Mouse (Mus musculus) liver, embryonic 11.5 days (tissue): ENCODE measurements around the gene Rps9. TPM values are rescaled to one million over a fixed set of nuclear protein-coding genes. Genes with fewer than 3 reads are reported as not detected.
"Not testable (repeated sequence)": the region's sequence is repeated elsewhere in the genome, so short reads cannot be mapped to it uniquely, and the experiment has no call there.

Experiments
- ATAC-seq: fragments of 200-750 bp; cut with Nextera tagmentation; replicated peaks from 2 replicates; pipeline ENCODE4 v1.8.0; 2017; ENCODE audit warnings: moderate number of reproducible peaks, mild to moderate bottlenecking, moderate TSS enrichment, moderate library complexity; ENCODE audit not compliant: low FRiP score
- DNase-seq: peaks from one replicate; pipeline ENCODE4 v3.0.0-alpha.2; 2017; ENCODE audit warnings: low spot score
- H3K27ac ChIP-seq: fragments of 300-500 bp; sonication (generic); 2 replicates; pipeline ENCODE4 v1.5.1; 2014; ENCODE audit warnings: mild to moderate bottlenecking, low read depth, low read length, control low read depth
- H3K27me3 ChIP-seq: fragments of 300-500 bp; sonication (generic); replicated peaks from 2 replicates; pipeline ENCODE4 v1.6.1; 2014; ENCODE audit warnings: low read length, mixed read lengths; ENCODE audit not compliant: control insufficient read depth, insufficient read depth
- H3K36me3 ChIP-seq: fragments of 300-500 bp; sonication (generic); 2 replicates; pipeline ENCODE4 v1.6.1; 2014; ENCODE audit warnings: mild to moderate bottlenecking, low read length, moderate library complexity, mixed read lengths; ENCODE audit not compliant: control insufficient read depth, insufficient read depth
- H3K4me1 ChIP-seq: fragments of 300-500 bp; sonication (generic); replicated peaks from 2 replicates; pipeline ENCODE4 v1.6.1; 2014; ENCODE audit warnings: low read length, mixed read lengths; ENCODE audit not compliant: control insufficient read depth, insufficient read depth
- H3K4me2 ChIP-seq: fragments of 300-500 bp; sonication (generic); 2 replicates; pipeline ENCODE4 v1.6.1; 2014; ENCODE audit warnings: mild to moderate bottlenecking, control low read depth, moderate library complexity
- H3K4me3 ChIP-seq: fragments of 300-500 bp; sonication (generic); 2 replicates; pipeline ENCODE4 v1.5.1; 2014; ENCODE audit warnings: low read depth, low read length, control low read depth
- H3K9ac ChIP-seq: fragments of 300-500 bp; sonication (generic); 2 replicates; pipeline ENCODE4 v1.6.1; 2014; ENCODE audit warnings: low read depth, low read length, control low read depth
- H3K9me3 ChIP-seq: fragments of 300-500 bp; sonication (generic); 2 replicates; pipeline ENCODE4 v1.6.1; 2016; ENCODE audit warnings: low read length, inconsistent platforms, mixed read lengths; ENCODE audit not compliant: control insufficient read depth
- WGBS: fragments of 180-500 bp; shearing (Covaris S2); extraction: QIAGEN DNeasy Blood & Tissue Kit; methylation state at CpG from one replicate; pipeline ENCODE4 v1.1.7; 2014; 5-methylcytosine and 5-hydroxymethylcytosine counted together
- polyA plus RNA-seq: library from polyadenylated mRNA; unstranded; fragments of >200 nt; fragmentation: Nextera tagmentation; extraction: Ambion mirVana; gene quantifications from 2 replicates; pipeline ENCODE4 v1.2.1, GENCODE M21; 2014

Rps9 gene
- polyA plus RNA-seq, 1 experiment from 2014 or later: 1,846 TPM

- ATAC-seq: no peak
- Histone ChIP-seq H3K27me3 (no peaks in the 10 kb centered on the region), H3K9me3 (no peaks in the 10 kb centered on the region), H3K4me1 (peaks cover 7% of the 10 kb centered on the region; the same call in 1 of the 2 replicates), H3K4me3 (peak overlapping the region; percentile 95), H3K9ac (peak overlapping the region; percentile 98), H3K36me3 (peaks cover 23% of the 10 kb centered on the region), H3K27ac (peak overlapping the region; percentile 95), H3K4me2 (peak overlapping the region; percentile 94)
- WGBS: 47% methylated on average over 11 of the region's 11 CpGs
- no peak for DNase-seq
Observed at GRCm38 (mm10) chr7:3706343-3706934, 2.6 kb downstream of the Rps9 start.

GRCm38 (mm10) chr7:3707027-3707426, 3.2 kb downstream of the Rps9 start:
- Histone ChIP-seq H3K36me3 (peaks cover 23% of the 10 kb centered on the region), H3K9ac (peak overlapping the region; percentile 98; the same call in 1 of the 2 replicates), H3K27me3 (no peaks in the 10 kb centered on the region), H3K4me1 (peaks cover 7% of the 10 kb centered on the region; the same call in 1 of the 2 replicates), H3K9me3 (no peaks in the 10 kb centered on the region), H3K4me3 (peak overlapping the region; percentile 95), H3K27ac (peak overlapping the region; percentile 95), H3K4me2 (peak overlapping the region; percentile 94)
- DNase-seq (no peak), ATAC-seq (peak; percentile 3; the same call in 1 of the 2 replicates)
- WGBS: 28% methylated on average over 4 of the region's 4 CpGs

GRCm38 (mm10) chr7:3707568-3708413, 4.0 kb downstream of the Rps9 start:
- H3K27ac ChIP-seq: 0 out of 2 replicates have a peak overlapping the region, but pooled peaks have one; percentile 29

GRCm38 (mm10) chr7:3708447-3708980, 4.7 kb downstream of the Rps9 start:
- H3K9ac ChIP-seq, DNase-seq, H3K9me3 ChIP-seq, H3K27me3 ChIP-seq, H3K27ac ChIP-seq, H3K4me2 ChIP-seq, H3K4me3 ChIP-seq, H3K4me1 ChIP-seq: not testable (repeated sequence)
- 0 out of 2 replicates have a peak, but pooled peaks have one; percentile 8 for ATAC-seq
- peaks cover 23% of the 10 kb centered on the region for H3K36me3 ChIP-seq
- WGBS: 22% methylated on average over 5 of the region's 5 CpGs

More at GRCm38 (mm10) chr7:3707568-3708413, 4.0 kb downstream of the Rps9 start:
- Histone ChIP-seq H3K4me1 (peaks cover 7% of the 10 kb centered on the region; the same call in 1 of the 2 replicates), H3K9ac (no peak overlapping the region), H3K36me3 (peaks cover 23% of the 10 kb centered on the region), H3K4me2 (no peak overlapping the region), H3K9me3 (no peaks in the 10 kb centered on the region), H3K27me3 (no peaks in the 10 kb centered on the region), H3K4me3 (no peak overlapping the region)
- ATAC-seq (peak; percentile 40), DNase-seq (no peak)
- WGBS: 22% methylated on average over 7 of the region's 7 CpGs

GRCm38 (mm10) chr7:3709000-3709399, 5.2 kb downstream of the Rps9 start:
- no peak overlapping the region for H3K4me2 ChIP-seq
- peaks cover 7% of the 10 kb centered on the region; the same call in 1 of the 2 replicates for H3K4me1 ChIP-seq
- no peaks in the 10 kb centered on the region for H3K9me3 ChIP-seq
- no peak overlapping the region for H3K27ac ChIP-seq
- no peak for DNase-seq
- H3K36me3 ChIP-seq: peaks cover 23% of the 10 kb centered on the region
- 76% methylated on average over 1 of the region's 1 CpGs for WGBS
- no peak overlapping the region for H3K9ac ChIP-seq
- 0 out of 2 replicates have a peak, but pooled peaks have one; percentile 27 for ATAC-seq
- no peak overlapping the region for H3K4me3 ChIP-seq
- H3K27me3 ChIP-seq: no peaks in the 10 kb centered on the region

- Histone ChIP-seq H3K4me2 (no peak overlapping the region), H3K9ac (no peak overlapping the region), H3K27me3 (no peaks in the 10 kb centered on the region), H3K36me3 (no peaks in the 10 kb centered on the region), H3K4me1 (no peaks in the 10 kb centered on the region), H3K27ac (no peak overlapping the region), H3K9me3 (no peaks in the 10 kb centered on the region), H3K4me3 (no peak overlapping the region)
- DNase-seq (no peak), ATAC-seq (no peak)
- 31% methylated on average over 5 of the region's 5 CpGs for whole genome bisulfite sequencing
Observed at GRCm38 (mm10) chr7:3712264-3712942, 8.6 kb downstream of the Rps9 start.

GRCm38 (mm10) chr7:3715249-3715648, 11.5 kb downstream of the Rps9 start:
- no peaks in the 10 kb centered on the region for H3K4me1 ChIP-seq
- no peak overlapping the region for H3K9ac ChIP-seq
- 15% methylated on average over 1 of the region's 1 CpGs for WGBS
- DNase-seq: no peak
- no peak overlapping the region for H3K4me2 ChIP-seq
- no peak overlapping the region for H3K27ac ChIP-seq
- H3K27me3 ChIP-seq: no peaks in the 10 kb centered on the region
- no peaks in the 10 kb centered on the region for H3K9me3 ChIP-seq
- no peaks in the 10 kb centered on the region for H3K36me3 ChIP-seq
- no peak overlapping the region for H3K4me3 ChIP-seq
- no peak for ATAC-seq

GRCm38 (mm10) chr7:3720268-3720667, 16.5 kb downstream of the Rps9 start, which contains the start of gene Pirb:
Gene Pirb (minus strand): TSS chr7:3720391.
- not testable (repeated sequence) for ATAC-seq, DNase-seq

More at GRCm38 (mm10) chr7:3720268-3720667, 16.5 kb downstream of the Rps9 start, which contains the start of gene Pirb:
- H3K27me3 ChIP-seq, H3K27ac ChIP-seq, H3K36me3 ChIP-seq, H3K4me3 ChIP-seq, H3K4me1 ChIP-seq, H3K9ac ChIP-seq, H3K4me2 ChIP-seq, H3K9me3 ChIP-seq: not testable (repeated sequence)
- WGBS: 38% methylated on average over 1 of the region's 3 CpGs
